ENCODE assay signal across 17 mouse cellular contexts in the genomic region with DNA sequence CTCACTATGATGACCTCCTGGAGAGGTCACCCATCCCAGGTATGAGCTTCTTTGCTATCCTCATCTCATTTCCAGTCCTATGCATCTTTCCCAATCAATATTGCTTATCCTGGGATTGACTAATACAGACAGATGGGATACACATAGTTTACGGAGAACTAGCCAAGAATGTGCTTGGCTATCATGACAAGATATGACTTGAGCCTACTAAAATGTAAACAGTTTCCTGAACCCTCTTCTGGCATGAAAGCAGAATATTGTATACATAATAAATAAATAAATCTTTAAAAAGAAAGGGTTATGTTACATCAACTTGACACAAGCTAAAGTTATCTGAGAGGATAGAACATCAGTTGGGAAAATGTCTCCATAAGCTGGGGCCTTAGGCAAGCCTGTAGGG.
"Had no signal": no experiment of that assay in that cellular context is flagged by ENCODE, and none has a peak within 500 bp of the region (broad histone marks: within the 10 kb centered on the region; RNA-seq: fewer than 3 reads in every experiment).

No protein-coding gene starts in this region.

- H3K36me3 ChIP-seq: liver, embryonic 13.5 days; liver, embryonic 15.5 days; midbrain, embryonic 13.5 days; midbrain, embryonic 15.5 days; neural tube, embryonic 12.5 days; stomach, embryonic 15.5 days had no signal

- H3K4me1 ChIP-seq: liver, embryonic 13.5 days; liver, embryonic 15.5 days; midbrain, embryonic 13.5 days; midbrain, embryonic 15.5 days; neural tube, embryonic 12.5 days; stomach, embryonic 15.5 days had no signal

- H3K9ac ChIP-seq: liver, embryonic 13.5 days; liver, embryonic 15.5 days; liver, postnatal 0 days; midbrain, embryonic 13.5 days; midbrain, embryonic 15.5 days; neural tube, embryonic 12.5 days; stomach, embryonic 15.5 days had no signal

- H3K27ac ChIP-seq: liver, embryonic 13.5 days; liver, embryonic 15.5 days; macrophage; midbrain, embryonic 13.5 days; midbrain, embryonic 15.5 days; neural tube, embryonic 12.5 days; stomach, embryonic 15.5 days; stomach, postnatal 0 days had no signal

- H3K9me3 ChIP-seq: liver, embryonic 13.5 days; liver, embryonic 15.5 days; megakaryocyte, embryonic 14.5 days; midbrain, embryonic 13.5 days; midbrain, embryonic 15.5 days; neural tube, embryonic 12.5 days; stomach, embryonic 15.5 days had no signal

- DNase-seq: liver, embryonic 13.5 days; liver, postnatal 0 days; lung, postnatal 10 days; right cerebral cortex, postnatal 14 days; thymus, adult 2 months; thymus, postnatal 25 days; thymus, postnatal 4 days had no signal

- H3K4me3 ChIP-seq: liver, embryonic 13.5 days; liver, embryonic 15.5 days; megakaryocyte, embryonic 14.5 days; midbrain, embryonic 13.5 days; midbrain, embryonic 15.5 days; neural tube, embryonic 12.5 days; stomach, embryonic 15.5 days had no signal

- H3K27me3 ChIP-seq: liver, embryonic 13.5 days; liver, embryonic 15.5 days; megakaryocyte, embryonic 14.5 days; midbrain, embryonic 13.5 days; midbrain, embryonic 15.5 days; neural tube, embryonic 12.5 days; stomach, embryonic 15.5 days had no signal

- H3K4me2 ChIP-seq: liver, embryonic 11.5 days; liver, embryonic 13.5 days; liver, embryonic 15.5 days; midbrain, embryonic 11.5 days; midbrain, embryonic 13.5 days; midbrain, embryonic 15.5 days; neural tube, embryonic 12.5 days; stomach, embryonic 15.5 days had no signal

- ATAC-seq: liver, postnatal 0 days; midbrain, embryonic 13.5 days; midbrain, embryonic 15.5 days had no signal
